Mouse (Mus musculus) cerebellum, adult 18-20 months (tissue): ENCODE results near the gene Mcfd2.
A peak's percentile ranks its signal among the peaks of the same experiment; 100 is the strongest.

Source experiments
- DNase-seq, 2 experiments: peaks; one replicate each; pipeline ENCODE4 v3.0.0; 2021

Mcfd2 gene

GRCm38 (mm10) chr17:87287197-87287777 lies 21.6 kb upstream of the Mcfd2 start:
- no peak for DNase-seq

GRCm38 (mm10) chr17:87286481-87287143 lies 20.9 kb upstream of the Mcfd2 start:
- no peak for DNase-seq

GRCm38 (mm10) chr17:87285731-87286465 lies 20.2 kb upstream of the Mcfd2 start:
- no peak for DNase-seq

GRCm38 (mm10) chr17:87284482-87285040 lies 18.8 kb upstream of the Mcfd2 start:
- DNase-seq, result no peak

GRCm38 (mm10) chr17:87283755-87284481 lies 18.2 kb upstream of the Mcfd2 start:
- no peak for DNase-seq

- peak; percentile 40 to 57 for DNase-seq
These were observed 17.5 kb upstream of the Mcfd2 start for GRCm38 (mm10) chr17:87283055-87283754.

GRCm38 (mm10) chr17:87282706-87283053 lies 16.9 kb upstream of the Mcfd2 start, which contains the start of gene Ttc7:
Gene Ttc7 (plus strand): TSS chr17:87282886.
- DNase-seq, result peak; percentile 91 to 92

- DNase-seq, result peak; percentile 55 to 64
These were observed 16.4 kb upstream of the Mcfd2 start for GRCm38 (mm10) chr17:87282007-87282705.

GRCm38 (mm10) chr17:87275363-87276341 lies 9.9 kb upstream of the Mcfd2 start:
- DNase-seq, result no peak

- no peak for DNase-seq
These were observed 3.7 kb upstream of the Mcfd2 start for GRCm38 (mm10) chr17:87269454-87269853.

GRCm38 (mm10) chr17:87264927-87265791 lies 576 bp downstream of the Mcfd2 start:
- DNase-seq, result no peak

- no peak for DNase-seq
These were observed 1.5 kb downstream of the Mcfd2 start for GRCm38 (mm10) chr17:87264054-87264830.

GRCm38 (mm10) chr17:87263401-87263800 lies 2.3 kb downstream of the Mcfd2 start:
- no peak for DNase-seq

- DNase-seq, result no peak
These were observed 10.1 kb downstream of the Mcfd2 start for GRCm38 (mm10) chr17:87255672-87256071.

GRCm38 (mm10) chr17:87254384-87254783 lies 11.4 kb downstream of the Mcfd2 start:
- DNase-seq, result no peak

- no peak for DNase-seq
These were observed 19.6 kb downstream of the Mcfd2 start for GRCm38 (mm10) chr17:87246103-87246502.

GRCm38 (mm10) chr17:87237826-87238225 lies 27.9 kb downstream of the Mcfd2 start:
- DNase-seq, result no peak
